Mouse (Mus musculus) midbrain, embryonic 11.5 days (tissue): ENCODE data around the gene Ptgfrn. TPM values are rescaled to one million over a fixed set of nuclear protein-coding genes. Genes with fewer than 3 reads are reported as not detected.

ENCODE experiments used
- ATAC-seq: fragments of 200-750 bp; cut with Nextera tagmentation; 2 replicates; pipeline ENCODE4 v1.8.0; 2017; ENCODE audit warnings: moderate TSS enrichment, moderate library complexity; ENCODE audit not compliant: low FRiP score
- DNase-seq: peaks from one replicate; pipeline ENCODE4 v3.0.0; 2015; ENCODE audit warnings: low spot score; ENCODE audit errors: missing footprints
- H3K27ac ChIP-seq: fragments of 300-500 bp; sonication (generic); 2 replicates; pipeline ENCODE4 v1.5.1; 2014; ENCODE audit warnings: low read depth, low read length
- H3K27me3 ChIP-seq: fragments of 300-500 bp; sonication (generic); 2 replicates; pipeline ENCODE4 v1.6.1; 2014; ENCODE audit warnings: mild to moderate bottlenecking, low read length, moderate library complexity, mixed read lengths; ENCODE audit not compliant: control insufficient read depth, insufficient read depth
- H3K36me3 ChIP-seq: fragments of 300-500 bp; sonication (generic); 2 replicates; pipeline ENCODE4 v1.6.1; 2014; ENCODE audit warnings: mild to moderate bottlenecking, low read length, moderate library complexity, mixed read lengths; ENCODE audit not compliant: control insufficient read depth, insufficient read depth
- H3K4me1 ChIP-seq: fragments of 300-500 bp; sonication (generic); 2 replicates; pipeline ENCODE4 v1.6.1; 2014; ENCODE audit warnings: low read length; ENCODE audit not compliant: control insufficient read depth, insufficient read depth
- H3K4me2 ChIP-seq: fragments of 300-500 bp; sonication (generic); 2 replicates; pipeline ENCODE4 v1.6.1; 2014; ENCODE audit warnings: mild to moderate bottlenecking, moderate library complexity
- H3K4me3 ChIP-seq: fragments of 300-500 bp; sonication (generic); 2 replicates; pipeline ENCODE4 v1.5.1; 2014; ENCODE audit warnings: low read depth, low read length
- H3K9ac ChIP-seq: fragments of 300-500 bp; sonication (generic); 2 replicates; pipeline ENCODE4 v1.6.1; 2014; ENCODE audit warnings: low read length
- H3K9me3 ChIP-seq: fragments of 300-500 bp; sonication (generic); 2 replicates; pipeline ENCODE4 v1.6.1; 2016; ENCODE audit warnings: low read length; ENCODE audit not compliant: control insufficient read depth
- WGBS: fragments of 180-500 bp; shearing (Covaris S2); extraction: QIAGEN DNeasy Blood & Tissue Kit; methylation state at CpG from one replicate; pipeline ENCODE4 v1.1.7; 2014; 5-methylcytosine and 5-hydroxymethylcytosine counted together
- polyA plus RNA-seq: library from polyadenylated mRNA; unstranded; fragments of >200 nt; fragmentation: Nextera tagmentation; extraction: Ambion mirVana; gene quantifications from 2 replicates; pipeline ENCODE4 v1.2.1, GENCODE M21; 2014

Ptgfrn gene
- polyA plus RNA-seq, 1 experiment from 2014 or later, result 2.3 TPM

- H3K36me3 ChIP-seq, result no peaks in the 10 kb centered on the region
- ATAC-seq (no peak), DNase-seq (peak; percentile 21)
- no peak overlapping the region for H3K4me2 ChIP-seq
- H3K9ac ChIP-seq, result no peak overlapping the region
- H3K27me3 ChIP-seq, result no peaks in the 10 kb centered on the region
- no peaks in the 10 kb centered on the region for H3K9me3 ChIP-seq
- no peak overlapping the region for H3K4me3 ChIP-seq
- WGBS, result 96% methylated on average over 1 of the region's 1 CpGs
- no peak overlapping the region for H3K27ac ChIP-seq
- H3K4me1 ChIP-seq, result no peaks in the 10 kb centered on the region
Measured at GRCm38 (mm10) chr3:101078344-101078743, 31.7 kb downstream of the Ptgfrn start.

DNA sequence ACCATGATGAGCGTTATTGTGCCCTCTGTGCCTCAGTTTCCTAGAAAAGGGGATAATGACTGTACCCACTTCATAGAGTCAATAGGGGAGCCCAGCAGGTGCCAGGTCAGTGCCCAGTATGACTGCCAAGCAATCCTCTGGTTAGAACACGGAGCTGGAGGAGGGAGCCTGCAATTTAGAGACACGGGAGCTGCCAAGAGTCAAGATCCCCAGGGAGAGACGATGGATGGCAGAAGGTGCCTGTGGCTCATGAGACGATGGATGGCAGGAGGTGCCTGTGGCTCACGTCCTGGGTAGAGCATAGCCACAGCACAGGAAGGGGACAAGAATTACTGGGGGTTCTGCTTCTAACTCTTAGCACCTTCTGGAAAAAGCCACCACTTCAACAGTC is 32.4 kb downstream of the Ptgfrn start:
- Histone ChIP-seq H3K27me3 (no peaks in the 10 kb centered on the region), H3K36me3 (no peaks in the 10 kb centered on the region), H3K4me3 (no peak overlapping the region), H3K9me3 (no peaks in the 10 kb centered on the region), H3K4me2 (no peak overlapping the region), H3K9ac (no peak overlapping the region), H3K27ac (no peak overlapping the region), H3K4me1 (0 out of 2 replicates have a peak, but pooled peaks cover under 1% of the 10 kb centered on the region)
- no peak for DNase-seq
- ATAC-seq, result no peak
- WGBS, result 89% methylated on average over 6 of the region's 6 CpGs

- H3K4me2 ChIP-seq, result no peak overlapping the region
- 96% methylated on average over 25 of the region's 25 CpGs for WGBS
- ATAC-seq, result no peak
- DNase-seq, result peak; percentile 69
- no peaks in the 10 kb centered on the region for H3K36me3 ChIP-seq
- no peaks in the 10 kb centered on the region for H3K9me3 ChIP-seq
- H3K9ac ChIP-seq, result no peak overlapping the region
- H3K4me1 ChIP-seq, result peaks cover 5% of the 10 kb centered on the region; the same call in 1 of the 2 replicates
- H3K4me3 ChIP-seq, result no peak overlapping the region
- no peaks in the 10 kb centered on the region for H3K27me3 ChIP-seq
- no peak overlapping the region for H3K27ac ChIP-seq
Measured at GRCm38 (mm10) chr3:101076966-101077709, 32.9 kb downstream of the Ptgfrn start.

- 85% methylated on average over 3 of the region's 3 CpGs for WGBS
- Histone ChIP-seq H3K9ac (no peak overlapping the region), H3K27ac (no peak overlapping the region), H3K4me1 (peaks cover 18% of the 10 kb centered on the region), H3K4me3 (no peak overlapping the region), H3K9me3 (no peaks in the 10 kb centered on the region), H3K36me3 (no peaks in the 10 kb centered on the region), H3K27me3 (no peaks in the 10 kb centered on the region), H3K4me2 (no peak overlapping the region)
- ATAC-seq (no peak), DNase-seq (peak; percentile 47)
Measured at GRCm38 (mm10) chr3:101075866-101076265, 34.2 kb downstream of the Ptgfrn start.

DNA sequence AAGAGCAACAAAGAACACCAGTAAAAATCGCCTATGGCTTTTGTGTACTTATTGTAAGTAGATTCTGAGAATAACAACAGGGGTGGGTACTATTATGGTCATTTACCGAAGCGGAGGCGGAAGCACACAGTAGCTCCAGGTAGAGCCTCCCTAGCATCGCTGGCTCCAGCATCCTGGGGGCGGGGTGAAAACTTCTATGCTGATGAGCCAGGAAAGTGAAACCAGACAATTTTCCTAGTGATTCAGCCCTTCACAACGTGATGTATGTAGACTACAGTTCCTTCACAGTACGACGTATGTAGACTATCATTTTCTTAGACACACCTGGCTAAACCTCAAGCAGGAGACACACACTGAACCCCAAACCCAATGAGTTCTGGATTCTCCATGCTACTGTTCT is 36.7 kb downstream of the Ptgfrn start:
- DNase-seq (peak; percentile 14), ATAC-seq (no peak)
- Histone ChIP-seq H3K4me2 (no peak overlapping the region), H3K9ac (no peak overlapping the region), H3K4me1 (peaks cover 35% of the 10 kb centered on the region), H3K36me3 (no peaks in the 10 kb centered on the region), H3K27ac (no peak overlapping the region), H3K4me3 (no peak overlapping the region), H3K9me3 (no peaks in the 10 kb centered on the region), H3K27me3 (no peaks in the 10 kb centered on the region)
- WGBS, result 92% methylated on average over 9 of the region's 9 CpGs

DNA sequence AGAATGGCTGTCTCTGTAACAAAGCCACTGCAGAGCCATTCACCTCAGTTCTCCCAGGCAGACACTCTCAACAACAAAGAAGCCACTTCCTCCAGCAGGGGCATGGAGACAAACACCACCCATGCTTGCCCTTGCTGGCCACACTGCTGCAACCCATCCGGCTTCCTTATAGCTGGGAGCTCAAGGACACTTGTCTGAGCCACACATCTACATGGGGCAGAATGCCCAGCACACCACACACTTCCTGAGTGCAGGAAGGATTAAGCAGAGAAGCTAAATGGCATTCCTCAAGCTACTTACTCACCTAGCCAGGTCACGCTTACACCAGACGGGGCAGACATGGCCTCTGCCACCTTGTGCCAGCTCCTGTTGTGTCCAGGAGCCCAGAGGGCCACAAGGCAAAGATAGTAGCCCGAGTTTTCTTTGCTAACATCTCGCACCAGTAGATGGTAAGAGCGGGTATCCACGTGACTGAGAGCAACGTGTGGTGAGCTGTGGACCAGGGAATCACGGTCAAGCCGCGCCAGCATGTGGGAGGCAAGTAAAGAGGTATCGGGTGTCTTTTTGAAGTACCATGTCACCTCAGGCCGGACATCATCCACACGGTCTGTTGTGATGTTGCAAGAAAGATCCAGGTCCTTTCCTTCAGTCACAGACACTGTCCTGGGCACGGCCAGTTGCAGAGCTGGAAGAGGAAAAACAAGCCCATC is 37.4 kb downstream of the Ptgfrn start:
- H3K27me3 ChIP-seq, result no peaks in the 10 kb centered on the region
- H3K4me1 ChIP-seq, result peaks cover 40% of the 10 kb centered on the region
- no peak overlapping the region for H3K4me3 ChIP-seq
- H3K4me2 ChIP-seq, result no peak overlapping the region
- no peaks in the 10 kb centered on the region for H3K36me3 ChIP-seq
- WGBS, result 88% methylated on average over 15 of the region's 15 CpGs
- no peak overlapping the region for H3K27ac ChIP-seq
- H3K9ac ChIP-seq, result no peak overlapping the region
- DNase-seq (peak; percentile 44), ATAC-seq (no peak)
- H3K9me3 ChIP-seq, result no peaks in the 10 kb centered on the region

DNA sequence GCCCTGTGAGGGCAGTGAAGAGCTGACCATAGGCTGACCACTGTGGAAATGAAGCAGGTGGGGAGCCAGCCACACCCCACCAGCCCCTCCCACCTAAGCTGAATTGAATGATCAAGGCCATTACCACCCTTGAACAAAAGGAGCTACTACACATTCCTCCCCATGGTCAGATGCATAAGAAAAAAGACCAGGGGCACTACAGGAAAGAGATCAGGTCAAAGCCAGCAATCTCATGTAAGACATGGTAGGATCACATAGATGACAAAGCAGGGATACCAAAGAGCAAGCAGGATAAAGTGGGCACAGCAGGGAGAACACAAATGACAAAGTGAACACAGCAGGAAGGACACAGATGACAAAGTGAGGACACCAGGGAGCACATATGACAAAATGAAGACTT is 38.5 kb downstream of the Ptgfrn start:
- no peak overlapping the region for H3K4me3 ChIP-seq
- H3K4me2 ChIP-seq, result peak overlapping the region; percentile 14; the same call in 1 of the 2 replicates
- H3K27me3 ChIP-seq, result no peaks in the 10 kb centered on the region
- peak overlapping the region; percentile 77 for H3K27ac ChIP-seq
- H3K36me3 ChIP-seq, result no peaks in the 10 kb centered on the region
- H3K4me1 ChIP-seq, result peaks cover 40% of the 10 kb centered on the region
- ATAC-seq (0 out of 2 replicates have a peak, but pooled peaks have one; percentile 1), DNase-seq (no peak)
- H3K9me3 ChIP-seq, result no peaks in the 10 kb centered on the region
- H3K9ac ChIP-seq, result peak overlapping the region; percentile 28; the same call in 1 of the 2 replicates

GRCm38 (mm10) chr3:101070796-101071235 is 39.3 kb downstream of the Ptgfrn start:
- peak; percentile 93 for DNase-seq
- Histone ChIP-seq H3K9me3 (no peaks in the 10 kb centered on the region), H3K36me3 (no peaks in the 10 kb centered on the region), H3K27ac (peak overlapping the region; percentile 77), H3K4me2 (peak overlapping the region; percentile 14; the same call in 1 of the 2 replicates), H3K4me3 (no peak overlapping the region), H3K9ac (peak overlapping the region; percentile 28; the same call in 1 of the 2 replicates), H3K27me3 (no peaks in the 10 kb centered on the region), H3K4me1 (peaks cover 40% of the 10 kb centered on the region)
- 18% methylated on average over 6 of the region's 6 CpGs for WGBS
- ATAC-seq, result peak; percentile 86

- peak overlapping the region; percentile 77 for H3K27ac ChIP-seq
- peaks cover 40% of the 10 kb centered on the region for H3K4me1 ChIP-seq
- ATAC-seq (peak; percentile 61), DNase-seq (no peak)
- no peaks in the 10 kb centered on the region for H3K27me3 ChIP-seq
- no peak overlapping the region for H3K4me3 ChIP-seq
- WGBS, result 31% methylated on average over 10 of the region's 10 CpGs
- no peak overlapping the region for H3K9ac ChIP-seq
- no peaks in the 10 kb centered on the region for H3K36me3 ChIP-seq
- H3K4me2 ChIP-seq, result no peak overlapping the region
- H3K9me3 ChIP-seq, result no peaks in the 10 kb centered on the region
Measured at GRCm38 (mm10) chr3:101070230-101070795, 39.8 kb downstream of the Ptgfrn start.
